ENCODE assay signal across 13 mouse cellular contexts in the genomic region with DNA sequence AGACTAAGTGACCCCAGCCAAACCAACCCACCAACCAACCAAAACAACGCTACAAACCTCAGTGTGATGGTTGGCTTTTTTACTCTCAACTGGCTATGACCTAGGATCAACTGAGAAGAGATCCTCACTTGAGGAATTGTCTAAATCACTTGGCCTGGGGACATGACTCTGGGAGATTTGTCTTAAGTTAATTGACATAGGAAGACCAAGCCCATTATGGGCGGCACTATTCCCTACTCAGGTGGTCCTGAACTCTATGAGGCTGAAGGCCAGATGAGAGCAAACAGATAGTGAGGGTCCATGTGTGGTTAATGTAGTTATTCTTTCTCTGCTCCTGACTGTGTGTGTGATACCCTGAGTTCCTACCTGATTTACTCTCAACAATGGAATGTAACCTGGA.
DNase-seq lines count a peak whose midpoint lies in the region; ATAC-seq lines count a peak whose summit lies in the region.
"Had no signal": no experiment of that assay in that cellular context is flagged by ENCODE, and none has a peak within 500 bp of the region (broad histone marks: within the 10 kb centered on the region; RNA-seq: fewer than 3 reads in every experiment).

No protein-coding gene starts in this region.

- H3K27ac ChIP-seq in hindbrain, embryonic 12.5 days = peak overlapping the region; percentile 76; the same call in 1 of the 2 replicates
- no peak overlapping the region for H3K27ac ChIP-seq in hindbrain, embryonic 10.5 days
- H3K27ac ChIP-seq in forebrain, embryonic 14.5 days (ENCODE audit: low read depth, low read length) = peak overlapping the region; percentile 88
- H3K27ac ChIP-seq in forebrain, embryonic 16.5 days (ENCODE audit: low read length) = peak overlapping the region; percentile 93
- peak overlapping the region; percentile 82; the same call in 1 of the 2 replicates for H3K27ac ChIP-seq in limb, embryonic 15.5 days
- H3K27ac ChIP-seq: embryonic facial prominence, embryonic 10.5 days; gastrocnemius, adult 2 months had no signal

- H3K36me3 ChIP-seq in hindbrain, embryonic 12.5 days = no peaks in the 10 kb centered on the region
- no peaks in the 10 kb centered on the region for H3K36me3 ChIP-seq in hindbrain, embryonic 10.5 days
- no peaks in the 10 kb centered on the region for H3K36me3 ChIP-seq in forebrain, embryonic 14.5 days (ENCODE audit: control insufficient read depth, insufficient read depth, low read length)
- H3K36me3 ChIP-seq in forebrain, embryonic 16.5 days (ENCODE audit: control insufficient read depth, insufficient read depth) = no peaks in the 10 kb centered on the region
- H3K36me3 ChIP-seq in limb, embryonic 15.5 days = no peaks in the 10 kb centered on the region
- H3K36me3 ChIP-seq: embryonic facial prominence, embryonic 10.5 days; G1E had no signal

- H3K27me3 ChIP-seq in hindbrain, embryonic 12.5 days = peaks cover 42% of the 10 kb centered on the region
- H3K27me3 ChIP-seq in hindbrain, embryonic 10.5 days (ENCODE audit: insufficient read depth, poor library complexity, severe bottlenecking) = peaks cover 50% of the 10 kb centered on the region
- peaks cover 21% of the 10 kb centered on the region; the same call in 1 of the 2 replicates for H3K27me3 ChIP-seq in forebrain, embryonic 14.5 days (replicated peaks; ENCODE audit: control insufficient read depth, insufficient read depth, low read length)
- H3K27me3 ChIP-seq in forebrain, embryonic 16.5 days (replicated peaks; ENCODE audit: control insufficient read depth, insufficient read depth, low read length) = 0 out of 2 replicates have a peak, but pooled peaks cover 5% of the 10 kb centered on the region
- peaks cover 17% of the 10 kb centered on the region for H3K27me3 ChIP-seq in limb, embryonic 15.5 days

- H3K9me3 ChIP-seq in hindbrain, embryonic 12.5 days (replicated peaks) = no peaks in the 10 kb centered on the region
- no peaks in the 10 kb centered on the region for H3K9me3 ChIP-seq in hindbrain, embryonic 10.5 days
- H3K9me3 ChIP-seq in forebrain, embryonic 14.5 days (replicated peaks; ENCODE audit: control insufficient read depth, low read length) = no peaks in the 10 kb centered on the region
- no peaks in the 10 kb centered on the region for H3K9me3 ChIP-seq in forebrain, embryonic 16.5 days (ENCODE audit: control insufficient read depth, low read length)
- H3K9me3 ChIP-seq in limb, embryonic 15.5 days = no peaks in the 10 kb centered on the region
- H3K9me3 ChIP-seq: embryonic facial prominence, embryonic 10.5 days; G1E had no signal

- no peak for DNase-seq in hindbrain, embryonic 10.5 days (ENCODE audit: low spot score)
- DNase-seq in forebrain, embryonic 14.5 days (ENCODE audit: low spot score) = no peak
- no peak for DNase-seq in gastrocnemius, postnatal 36 days
- no peak for DNase-seq in adipocyte (ENCODE audit: low spot score)
- DNase-seq: gastrocnemius, adult 2 months; thymus, adult 2 months had no signal

- WGBS in hindbrain, embryonic 12.5 days = 94% methylated on average over 2 of the region's 2 CpGs
- WGBS in hindbrain, embryonic 10.5 days = 92% methylated on average over 2 of the region's 2 CpGs
- WGBS in forebrain, embryonic 14.5 days = 89% methylated on average over 2 of the region's 2 CpGs
- 95% methylated on average over 2 of the region's 2 CpGs for WGBS in forebrain, embryonic 16.5 days
- 84% methylated on average over 2 of the region's 2 CpGs for WGBS in limb, embryonic 15.5 days

- no peak overlapping the region for H3K9ac ChIP-seq in hindbrain, embryonic 12.5 days
- H3K9ac ChIP-seq in forebrain, embryonic 14.5 days (ENCODE audit: low read length) = no peak overlapping the region
- H3K9ac ChIP-seq in forebrain, embryonic 16.5 days (replicated peaks; ENCODE audit: low read depth, low read length) = no peak overlapping the region
- H3K9ac ChIP-seq in limb, embryonic 15.5 days = no peak overlapping the region
- H3K9ac ChIP-seq: lung, embryonic 14.5 days had no signal

- peaks cover 36% of the 10 kb centered on the region for H3K4me1 ChIP-seq in hindbrain, embryonic 12.5 days
- peaks cover 35% of the 10 kb centered on the region for H3K4me1 ChIP-seq in hindbrain, embryonic 10.5 days (replicated peaks)
- peaks cover 27% of the 10 kb centered on the region for H3K4me1 ChIP-seq in forebrain, embryonic 14.5 days (ENCODE audit: control insufficient read depth, insufficient read depth, low read length)
- peaks cover 37% of the 10 kb centered on the region for H3K4me1 ChIP-seq in forebrain, embryonic 16.5 days (replicated peaks; ENCODE audit: control insufficient read depth, insufficient read depth, low read length)
- H3K4me1 ChIP-seq in limb, embryonic 15.5 days = peaks cover 41% of the 10 kb centered on the region

- no peak for ATAC-seq in hindbrain, embryonic 12.5 days (ENCODE audit: low FRiP score)
- ATAC-seq in forebrain, embryonic 14.5 days = no peak
- ATAC-seq in forebrain, embryonic 16.5 days = no peak
- ATAC-seq in limb, embryonic 15.5 days (ENCODE audit: insufficient number of reproducible peaks, low FRiP score, low TSS enrichment, low read depth) = no peak

- intact Hi-C loops in gastrocnemius, postnatal 36 days (cut with DNase I) = no loop called here

- H3K4me3 ChIP-seq in hindbrain, embryonic 12.5 days = no peak overlapping the region
- H3K4me3 ChIP-seq in hindbrain, embryonic 10.5 days = no peak overlapping the region
- no peak overlapping the region for H3K4me3 ChIP-seq in forebrain, embryonic 14.5 days (ENCODE audit: low read depth, low read length)
- no peak overlapping the region for H3K4me3 ChIP-seq in forebrain, embryonic 16.5 days (replicated peaks; ENCODE audit: low read length)
- H3K4me3 ChIP-seq in limb, embryonic 15.5 days = no peak overlapping the region
- H3K4me3 ChIP-seq: embryonic facial prominence, embryonic 10.5 days; erythroblast, embryonic 14.5 days; gastrocnemius, adult 2 months had no signal

- no peak overlapping the region for H3K4me2 ChIP-seq in hindbrain, embryonic 12.5 days (replicated peaks)
- H3K4me2 ChIP-seq in forebrain, embryonic 14.5 days (ENCODE audit: low read length) = no peak overlapping the region
- H3K4me2 ChIP-seq in forebrain, embryonic 16.5 days (ENCODE audit: low read length) = no peak overlapping the region
- no peak overlapping the region for H3K4me2 ChIP-seq in limb, embryonic 15.5 days
